Mouse (Mus musculus): ENCODE data around the gene Jrkl. TPM values are rescaled to one million over a fixed set of nuclear protein-coding genes. Genes with fewer than 3 reads are reported as not detected.

Gene Jrkl
- total and polyA plus RNA-seq, 3 experiments, result 2.4 to 3.7 (median 2.5) TPM

- no peak for DNase-seq (ENCODE audit: extremely low read depth)
- Histone ChIP-seq H3K27ac (ENCODE audit: insufficient read depth, low read depth) (no peak overlapping the region), H3K9ac (ENCODE audit: insufficient read depth, low read depth) (no peak overlapping the region), H3K4me2 (ENCODE audit: insufficient read depth, low read depth, poor library complexity, severe bottlenecking) (no peak overlapping the region), H3K27me3 (replicated peaks) (no peaks in the 10 kb centered on the region), H3K4me1 (ENCODE audit: control insufficient read depth in 1 of 2, insufficient read depth in 2 of 2) (no peaks in the 10 kb centered on the region), H3K36me3 (replicated peaks in 1 of 2; ENCODE audit: control insufficient read depth in 1 of 2, insufficient read depth in 1 of 2, low read length in 1 of 2) (peaks cover 5 to 12% of the 10 kb centered on the region in 2 experiments), H3K9me3 (replicated peaks; ENCODE audit: low read length) (no peaks in the 10 kb centered on the region), H3K79me2 (replicated peaks; ENCODE audit: control insufficient read depth, extremely low read depth, insufficient read depth, poor library complexity, severe bottlenecking) (no peaks in the 10 kb centered on the region), H3K4me3 (replicated peaks in 1 of 3; ENCODE audit: low read depth in 2 of 3, low read length in 2 of 3, poor library complexity in 1 of 3) (no peak overlapping the region)
- in situ Hi-C loops (cut with MboI; ENCODE audit: low pct_ligation_motif_present, low pct_unique_long_range_greater_than_20kb, low sequenced_read_pairs) (no loop called here), dilution Hi-C loops (cut with MboI; ENCODE audit: extremely low pct_ligation_motif_present, extremely low pct_unique_long_range_greater_than_20kb, low sequenced_read_pairs) (no loop called here)
- TF ChIP-seq ZC3H11A (IDR thresholded peaks at IDR 0.05; ENCODE audit: low read depth, low read length) (no peak), MAX (IDR thresholded peaks at IDR 0.05; ENCODE audit: low read length) (no peak), EP300 (IDR thresholded peaks at IDR 0.05; ENCODE audit: low read length) (no peak), KAT2A (IDR thresholded peaks at IDR 0.05; ENCODE audit: insufficient replicate concordance, low read length) (no peak), JUN (IDR thresholded peaks at IDR 0.05; ENCODE audit: insufficient read depth, low read depth, low read length) (no peak), PAX5 (IDR thresholded peaks at IDR 0.05; ENCODE audit: low read length) (no peak), MAZ (IDR thresholded peaks at IDR 0.05; ENCODE audit: low read depth, low read length) (no peak), ELF1 (IDR thresholded peaks at IDR 0.05; ENCODE audit: low read depth, low read length) (no peak)
Measured at GRCm38 (mm10) chr9:13273219-13273618, 27.6 kb upstream of the Jrkl start.

GRCm38 (mm10) chr9:13260980-13261379, 15.4 kb upstream of the Jrkl start:
- H3K9ac ChIP-seq (ENCODE audit: insufficient read depth, low read depth), result no peak overlapping the region
- H3K27ac ChIP-seq (ENCODE audit: insufficient read depth, low read depth), result no peak overlapping the region
- TF ChIP-seq JUN (IDR thresholded peaks at IDR 0.05; ENCODE audit: insufficient read depth, low read depth, low read length) (no peak), RAD21 (IDR thresholded peaks at IDR 0.05; ENCODE audit: low read depth, low read length) (no peak), USF1 (IDR thresholded peaks at IDR 0.05; ENCODE audit: low read depth, low read length) (no peak), PAX5 (IDR thresholded peaks at IDR 0.05; ENCODE audit: low read length) (no peak), ETS1 (conservative IDR thresholded peaks at IDR 0.05; ENCODE audit: low read depth, low read length) (no peak), TBP (conservative IDR thresholded peaks at IDR 0.05; ENCODE audit: low read depth, low read length) (no peak), MAX (IDR thresholded peaks at IDR 0.05; ENCODE audit: low read length) (no peak), KAT2A (IDR thresholded peaks at IDR 0.05; ENCODE audit: insufficient replicate concordance, low read length) (no peak)
- no peak for DNase-seq (ENCODE audit: extremely low read depth)
- H3K79me2 ChIP-seq (replicated peaks; ENCODE audit: control insufficient read depth, extremely low read depth, insufficient read depth, poor library complexity, severe bottlenecking), result no peaks in the 10 kb centered on the region
- in situ Hi-C loops (cut with MboI; ENCODE audit: low pct_ligation_motif_present, low pct_unique_long_range_greater_than_20kb, low sequenced_read_pairs), result no loop called here
- peaks cover 1 to 12% of the 10 kb centered on the region in 2 experiments for H3K36me3 ChIP-seq (replicated peaks in 1 of 2; ENCODE audit: control insufficient read depth in 1 of 2, insufficient read depth in 1 of 2, low read length in 1 of 2)
- no peaks in the 10 kb centered on the region for H3K9me3 ChIP-seq (replicated peaks; ENCODE audit: low read length)
- dilution Hi-C loops (cut with MboI; ENCODE audit: extremely low pct_ligation_motif_present, extremely low pct_unique_long_range_greater_than_20kb, low sequenced_read_pairs), result no loop called here
- H3K4me2 ChIP-seq (ENCODE audit: insufficient read depth, low read depth, poor library complexity, severe bottlenecking), result no peak overlapping the region
- H3K4me3 ChIP-seq (replicated peaks in 1 of 3; ENCODE audit: low read depth in 2 of 3, low read length in 2 of 3, poor library complexity in 1 of 3), result no peak overlapping the region
- peaks cover 4 to 15% of the 10 kb centered on the region in 2 experiments; a peak in 3 of 4 replicates for H3K4me1 ChIP-seq (ENCODE audit: control insufficient read depth in 1 of 2, insufficient read depth in 2 of 2)
- no peaks in the 10 kb centered on the region for H3K27me3 ChIP-seq (replicated peaks)

- Histone ChIP-seq H3K9me3 (replicated peaks; ENCODE audit: low read length) (no peaks in the 10 kb centered on the region), H3K4me3 (replicated peaks in 1 of 3; ENCODE audit: low read depth in 2 of 3, low read length in 2 of 3, poor library complexity in 1 of 3) (no peak overlapping the region), H3K79me2 (replicated peaks; ENCODE audit: control insufficient read depth, extremely low read depth, insufficient read depth, poor library complexity, severe bottlenecking) (no peaks in the 10 kb centered on the region), H3K4me2 (ENCODE audit: insufficient read depth, low read depth, poor library complexity, severe bottlenecking) (no peak overlapping the region), H3K27me3 (replicated peaks) (no peaks in the 10 kb centered on the region), H3K9ac (ENCODE audit: insufficient read depth, low read depth) (no peak overlapping the region), H3K27ac (ENCODE audit: insufficient read depth, low read depth) (no peak overlapping the region), H3K4me1 (ENCODE audit: control insufficient read depth in 1 of 2, insufficient read depth in 2 of 2) (peaks cover 4 to 15% of the 10 kb centered on the region in 2 experiments; a peak in 3 of 4 replicates), H3K36me3 (replicated peaks in 1 of 2; ENCODE audit: control insufficient read depth in 1 of 2, insufficient read depth in 1 of 2, low read length in 1 of 2) (peaks cover 5 to 14% of the 10 kb centered on the region in 2 experiments)
- dilution Hi-C loops (cut with MboI; ENCODE audit: extremely low pct_ligation_motif_present, extremely low pct_unique_long_range_greater_than_20kb, low sequenced_read_pairs) (no loop called here), in situ Hi-C loops (cut with MboI; ENCODE audit: low pct_ligation_motif_present, low pct_unique_long_range_greater_than_20kb, low sequenced_read_pairs) (no loop called here)
- peak; percentile 15 for DNase-seq (ENCODE audit: extremely low read depth)
- no peak for TF ChIP-seq MAZ (IDR thresholded peaks at IDR 0.05; ENCODE audit: low read depth, low read length)
- TF ChIP-seq GABPA (IDR thresholded peaks at IDR 0.05; ENCODE audit: insufficient replicate concordance, low read depth, low read length), result no peak
- no peak for TF ChIP-seq ZC3H11A (IDR thresholded peaks at IDR 0.05; ENCODE audit: low read depth, low read length)
- 0 out of 2 replicates have a peak, but pooled peaks have one; percentile 48 for TF ChIP-seq RCOR1 (conservative IDR thresholded peaks at IDR 0.05; ENCODE audit: low read depth, low read length)
- TF ChIP-seq JUN (IDR thresholded peaks at IDR 0.05; ENCODE audit: insufficient read depth, low read depth, low read length), result peak; percentile 37; the same call in 1 of the 2 replicates
- TF ChIP-seq TCF12 (IDR thresholded peaks at IDR 0.05; ENCODE audit: low read depth, low read length), result peak; percentile 70; the same call in 1 of the 2 replicates
- no peak for TF ChIP-seq ELF1 (IDR thresholded peaks at IDR 0.05; ENCODE audit: low read depth, low read length)
- no peak for TF ChIP-seq SIN3A (IDR thresholded peaks at IDR 0.05; ENCODE audit: low read length)
- TF ChIP-seq MAFK (IDR thresholded peaks at IDR 0.05; ENCODE audit: insufficient replicate concordance, low read length), result peak; percentile 43; the same call in 1 of the 2 replicates
- no peak for TF ChIP-seq CHD1 (IDR thresholded peaks at IDR 0.05; ENCODE audit: low read depth, low read length)
- TF ChIP-seq USF1 (IDR thresholded peaks at IDR 0.05; ENCODE audit: low read depth, low read length), result no peak
- no peak for TF ChIP-seq NRF1 (IDR thresholded peaks at IDR 0.05; ENCODE audit: low read depth, low read length)
- TF ChIP-seq USF2 (conservative IDR thresholded peaks at IDR 0.05; ENCODE audit: low read depth, low read length), result no peak
- no peak for TF ChIP-seq POLR2AphosphoS2 (IDR thresholded peaks at IDR 0.05; ENCODE audit: low read depth, low read length)
- peak; percentile 88 for TF ChIP-seq IRF4 (IDR thresholded peaks at IDR 0.05; ENCODE audit: low read depth, low read length)
- no peak for TF ChIP-seq UBTF (IDR thresholded peaks at IDR 0.05; ENCODE audit: low read depth, low read length)
- no peak for TF ChIP-seq RAD21 (IDR thresholded peaks at IDR 0.05; ENCODE audit: low read depth, low read length)
Measured at GRCm38 (mm10) chr9:13258173-13258572, 12.5 kb upstream of the Jrkl start.

All from CH12.LX (cell line).